Mouse (Mus musculus): ENCODE results near the gene Erbb3.

- TF ChIP-seq CTCF (IDR thresholded peaks at IDR 0.05; ENCODE audit: control insufficient read depth, insufficient read depth, low read length) (no peak), POLR2A (IDR thresholded peaks at IDR 0.05; ENCODE audit: borderline replicate concordance, control insufficient read depth, low read depth, low read length) (no peak)
Observed at GRCm38 (mm10) chr10:128627398-128628317, 38.2 kb upstream of the Erbb3 start.
